Mouse (Mus musculus): Measurements from ENCODE around the gene Yes1. TPM values are rescaled to one million over a fixed set of nuclear protein-coding genes. Genes with fewer than 3 reads are reported as not detected.

Yes1 gene
- total RNA-seq, 2 experiments from 2014 or later, result not detected

Other genes starting within 250 kb of the Yes1 start
- gene Ppp1cb, start 152.3 kb upstream of the Yes1 start, total RNA-seq (2015; ENCODE audit: low replicate concordance), result 194 and 207 TPM in 2 replicates
- gene Ppp1cb, start 152.3 kb upstream of the Yes1 start, total RNA-seq (2017; ENCODE audit: low replicate concordance), result 395 and 426 TPM in 2 replicates
- 6.5 and 8.4 TPM in 2 replicates for gene Pisd, start 174.5 kb downstream of the Yes1 start, total RNA-seq (2015; ENCODE audit: low replicate concordance)
- 5.1 and 6.5 TPM in 2 replicates for gene Pisd, start 174.5 kb downstream of the Yes1 start, total RNA-seq (2017; ENCODE audit: low replicate concordance)
- not detected in 2 replicates for gene Gm20671, start 215.9 kb downstream of the Yes1 start, total RNA-seq (2015; ENCODE audit: low replicate concordance)
- 0.30 TPM in 1 of 2 replicates, not detected in the other for gene Gm20671, start 215.9 kb downstream of the Yes1 start, total RNA-seq (2017; ENCODE audit: low replicate concordance)
- 25.2 and 39.4 TPM in 2 replicates for gene Prr14l, start 243.1 kb downstream of the Yes1 start, total RNA-seq (2015; ENCODE audit: low replicate concordance)
- 23.6 and 41.9 TPM in 2 replicates for gene Prr14l, start 243.1 kb downstream of the Yes1 start, total RNA-seq (2017; ENCODE audit: low replicate concordance)

Data from erythroid progenitor cell, adult 5-6 weeks (primary cell).